Mouse (Mus musculus): ENCODE data around the gene Prr32.

Prr32 gene

GRCm38 (mm10) chrX:45090604-45091003 lies at the start of gene Prr32:
Gene Prr32 (plus strand): TSS chrX:45090904.
- in situ Hi-C loops (cut with MboI), result no loop called here
